Mouse (Mus musculus) 416B (cell line): ENCODE measurements around the gene Psmd11.

Experiments
- DNase-seq: peaks from one replicate; pipeline ENCODE4 v3.0.0; 2011; ENCODE audit warnings: low read depth

Psmd11 gene

GRCm38 (mm10) chr11:80505581-80505980 is 77.2 kb downstream of the Psmd11 start:
- no peak for DNase-seq

GRCm38 (mm10) chr11:80506483-80506882 is 78.1 kb downstream of the Psmd11 start:
- no peak for DNase-seq

- no peak for DNase-seq
Observed at GRCm38 (mm10) chr11:80507791-80508190, 79.4 kb downstream of the Psmd11 start.

- DNase-seq = peak; percentile 73
Observed at GRCm38 (mm10) chr11:80508361-80509175, 80.2 kb downstream of the Psmd11 start.

- no peak for DNase-seq
Observed at GRCm38 (mm10) chr11:80509176-80509506, 80.7 kb downstream of the Psmd11 start.

DNA sequence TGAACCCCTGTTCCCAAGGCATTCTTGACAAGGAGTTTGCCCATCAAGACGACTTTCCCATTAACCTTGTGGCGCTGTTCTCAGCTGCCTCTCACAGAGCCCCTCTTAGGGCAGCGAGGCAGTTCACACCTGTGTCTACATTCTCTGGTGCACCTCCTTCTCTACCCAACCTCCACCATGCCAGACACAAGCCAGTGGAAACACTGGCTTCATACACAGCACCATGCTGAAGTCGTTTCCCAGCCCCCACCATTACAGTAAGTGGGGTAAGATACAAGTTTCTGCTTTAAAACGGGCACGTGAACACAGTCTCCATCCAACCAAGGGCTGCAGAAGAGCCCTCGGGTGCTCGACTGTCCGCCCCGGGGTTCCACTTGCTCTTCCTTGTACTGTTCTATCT is 81.7 kb downstream of the Psmd11 start:
- no peak for DNase-seq

DNA sequence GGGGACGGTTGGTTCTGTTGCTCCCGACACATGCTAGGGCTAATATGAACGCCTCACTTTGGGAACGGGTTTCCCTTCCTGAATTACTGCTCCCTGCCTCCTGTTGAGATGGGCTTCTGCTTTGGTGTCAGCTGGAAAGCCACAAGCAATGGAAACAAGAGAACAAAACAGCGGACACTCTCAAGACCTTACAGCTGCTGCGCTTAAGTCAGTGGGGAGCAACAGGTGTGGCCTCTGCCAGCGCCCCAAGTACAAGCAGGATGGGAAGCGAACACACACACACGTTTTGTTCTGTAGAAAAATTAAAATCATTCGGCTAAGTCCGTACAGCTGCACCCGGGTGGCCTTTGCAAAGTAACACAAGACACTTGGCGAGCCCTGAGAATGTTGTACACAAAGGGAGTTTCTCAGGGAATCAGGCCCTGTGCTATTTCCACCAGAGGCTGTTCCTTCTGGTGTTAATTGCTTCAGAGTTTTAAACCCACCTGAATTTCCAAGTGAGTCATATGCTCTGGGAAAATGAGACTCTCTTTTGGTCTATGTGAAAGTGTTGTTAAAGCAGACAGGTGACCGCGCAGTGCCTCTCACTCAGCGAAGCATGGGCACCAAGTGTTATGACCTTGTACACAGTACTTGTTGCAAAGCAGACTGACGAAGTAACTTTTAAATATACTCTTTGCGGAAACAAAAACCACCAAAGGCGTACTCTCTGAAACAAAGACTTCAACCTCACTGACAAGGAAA is 84.1 kb downstream of the Psmd11 start:
- no peak for DNase-seq

- DNase-seq = no peak
Observed at GRCm38 (mm10) chr11:80513796-80514195, 85.4 kb downstream of the Psmd11 start.

DNA sequence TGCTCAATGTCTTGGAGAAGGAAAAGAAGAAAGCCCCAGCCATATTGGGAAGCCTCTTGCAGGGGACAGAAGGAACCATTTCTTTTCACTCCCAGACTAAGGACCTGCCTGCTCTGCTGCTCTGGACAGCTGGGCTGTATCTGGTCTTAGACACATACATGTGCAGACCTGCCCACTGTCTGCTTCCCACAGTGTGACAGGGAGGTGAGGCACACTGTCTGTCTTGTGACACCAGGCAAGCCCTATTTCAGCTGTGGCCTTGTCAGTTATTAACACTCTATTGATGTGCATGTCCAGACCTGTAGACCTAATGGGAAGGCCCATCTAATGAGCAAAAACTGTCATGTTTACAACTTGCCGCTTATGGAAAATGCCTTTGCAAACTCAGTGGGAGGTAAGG is 86.9 kb downstream of the Psmd11 start:
- no peak for DNase-seq

DNA sequence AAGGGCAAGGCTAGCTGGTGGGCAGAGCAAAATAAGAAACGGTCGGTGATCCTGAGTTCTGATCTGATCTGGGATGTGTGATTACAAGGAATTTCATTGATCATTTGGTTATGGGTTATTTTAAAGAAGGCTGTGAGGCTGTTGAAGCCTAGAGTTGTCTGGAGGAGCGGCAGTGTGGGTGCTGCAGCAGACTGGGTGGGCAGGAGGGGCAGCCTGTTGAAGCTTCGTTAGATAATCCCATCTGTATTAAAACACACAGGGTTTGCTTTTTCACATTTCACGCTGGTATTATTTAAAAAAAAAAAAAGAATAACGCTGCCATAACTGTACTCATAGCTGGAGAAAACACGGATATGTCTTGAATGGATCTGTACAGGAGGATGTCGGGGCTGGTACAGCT is 87.5 kb downstream of the Psmd11 start:
- no peak for DNase-seq

DNA sequence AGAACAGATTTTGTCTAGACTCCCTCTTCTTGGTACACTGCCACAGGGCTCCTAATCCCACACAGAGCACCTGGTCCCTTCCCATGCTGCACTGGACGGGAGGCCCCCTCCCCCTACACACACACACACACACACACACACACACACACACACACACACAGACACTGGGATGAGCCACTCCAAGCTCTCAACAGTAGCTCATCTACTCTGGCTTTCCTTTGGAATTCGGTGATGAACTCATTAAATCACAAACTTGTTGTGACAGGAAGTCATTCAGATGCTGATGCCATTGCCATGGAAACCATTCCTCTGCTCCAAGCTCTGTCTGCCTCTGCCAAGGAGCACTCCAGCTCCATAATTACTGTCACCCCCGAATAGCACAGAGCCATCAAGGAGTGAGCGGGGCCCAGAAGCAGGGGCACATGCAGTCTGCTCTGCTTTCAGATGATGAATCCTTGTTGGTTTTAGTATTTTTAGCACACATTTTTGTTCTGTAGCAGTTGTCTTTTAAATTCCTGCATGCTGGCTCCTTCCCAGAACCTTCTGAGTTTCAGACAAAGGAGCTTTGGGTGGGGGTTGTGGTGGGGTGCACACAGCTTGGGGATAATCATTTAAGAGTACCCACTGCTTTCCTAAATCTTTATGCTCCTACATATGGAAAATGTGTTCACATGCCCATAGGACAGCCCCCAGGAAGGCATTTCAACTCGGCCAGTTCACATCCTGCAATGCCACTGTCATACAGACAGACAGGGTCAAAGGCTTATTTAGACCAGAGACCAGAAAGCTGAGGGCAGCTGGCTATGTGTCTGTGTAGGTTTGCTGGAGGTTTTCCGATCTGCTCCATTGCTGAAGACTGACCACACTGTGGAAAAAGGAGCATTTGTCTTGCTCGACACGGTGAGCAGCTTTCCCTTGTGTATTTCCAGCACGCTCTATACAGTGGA is 90.3 kb downstream of the Psmd11 start:
- no peak for DNase-seq

- DNase-seq = no peak
Observed at GRCm38 (mm10) chr11:80521148-80521547, 92.7 kb downstream of the Psmd11 start.
